Mouse (Mus musculus): Measurements from ENCODE around the gene Prr3.
"Not testable (repeated sequence)": the region's sequence is repeated elsewhere in the genome, so short reads cannot be mapped to it uniquely, and the experiment has no call there.

Prr3 gene

GRCm38 (mm10) chr17:35937700-35938348 is 42.2 kb downstream of the Prr3 start:
- DNase-seq (ENCODE audit: low spot score) = no peak

GRCm38 (mm10) chr17:35935763-35936162 is 44.3 kb downstream of the Prr3 start:
- DNase-seq (ENCODE audit: low spot score) = not testable (repeated sequence)

GRCm38 (mm10) chr17:35932608-35933007 is 47.4 kb downstream of the Prr3 start:
- no peak for DNase-seq (ENCODE audit: low spot score)

GRCm38 (mm10) chr17:35930627-35931026 is 49.4 kb downstream of the Prr3 start:
- DNase-seq (ENCODE audit: low spot score) = no peak

- DNase-seq (ENCODE audit: low spot score) = no peak
Measured at GRCm38 (mm10) chr17:35929534-35929933, 50.5 kb downstream of the Prr3 start.

GRCm38 (mm10) chr17:35927471-35927870 is 52.6 kb downstream of the Prr3 start:
- no peak for DNase-seq (ENCODE audit: low spot score)

GRCm38 (mm10) chr17:35923281-35923680 is 56.8 kb downstream of the Prr3 start:
- DNase-seq (ENCODE audit: low spot score) = no peak

- DNase-seq (ENCODE audit: low spot score) = no peak
Measured at GRCm38 (mm10) chr17:35922566-35922965, 57.5 kb downstream of the Prr3 start.
